Mouse (Mus musculus): ENCODE measurements around the gene Gm47996.
"Not testable (repeated sequence)": the region's sequence is repeated elsewhere in the genome, so short reads cannot be mapped to it uniquely, and the experiment has no call there.

DNA sequence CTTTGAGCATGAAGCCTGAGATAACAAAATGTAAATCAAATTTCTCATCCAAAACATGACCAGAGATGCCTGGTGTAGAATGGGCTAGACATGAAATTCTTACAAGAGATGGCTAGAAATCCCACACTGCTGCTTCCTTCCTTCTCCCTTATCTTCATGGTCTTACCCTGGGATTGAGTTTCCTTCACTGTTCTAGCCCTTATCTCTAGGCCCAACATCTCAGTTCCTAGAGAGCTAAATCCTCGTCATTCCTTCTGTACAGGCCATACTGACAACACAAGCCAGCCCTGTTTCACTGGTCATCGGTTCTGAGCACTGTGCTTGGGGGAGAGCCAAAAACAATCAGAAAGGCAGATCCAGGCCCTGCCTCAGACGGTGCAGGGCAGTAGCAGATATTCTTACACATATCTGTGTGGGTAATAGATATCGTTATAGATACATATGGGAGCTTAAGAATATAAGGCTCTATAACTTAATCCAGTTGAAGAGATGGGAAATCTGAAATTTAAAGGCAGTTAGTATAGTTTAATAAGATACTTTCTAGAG is 23.0 kb upstream of the Gm47996 start:
- TF ChIP-seq POLR2A, CTCF (IDR thresholded peaks at IDR 0.05; ENCODE audit: insufficient read depth, low read depth, low read length): not testable (repeated sequence)
